Comparison of ENCODE assay signal across 8 mouse cellular contexts in genomic region chr12:79856116-79856909, GRCm38 (mm10).
DNase-seq lines count a peak whose midpoint lies in the region.

No protein-coding gene starts in this region.

- DNase-seq in adrenal gland, postnatal 10 days = peak; percentile 85
- DNase-seq in gastrocnemius, postnatal 10 days = peak; percentile 78
- peak; percentile 63 for DNase-seq in kidney, adult 18-20 months
- DNase-seq in lung, postnatal 36 days = peak; percentile 76
- no peak for DNase-seq in cerebellum, postnatal 14 days
- DNase-seq in frontal cortex, postnatal 10 days (ENCODE audit: low spot score in 2 of 2) = no peak
- DNase-seq in cerebellum, postnatal 36 days = no peak
- no peak for DNase-seq in right cerebral cortex, adult 18-20 months

Comparison
In these comparisons a context has a peak if more than half of its experiments do, and no peak if none do; other contexts are left out.
1. DNase-seq: peak in adrenal gland, postnatal 10 days (single experiment), gastrocnemius, postnatal 10 days (single experiment), kidney, adult 18-20 months (single experiment) and lung, postnatal 36 days (single experiment); none in cerebellum, postnatal 14 days (0 of 2), frontal cortex, postnatal 10 days (0 of 2), cerebellum, postnatal 36 days (0 of 2) and right cerebral cortex, adult 18-20 months (single experiment).